Mouse (Mus musculus) lung, embryonic 14.5 days (tissue): ENCODE measurements at regions not wholly inside any gene's neighbourhood (a gene's known extent, or its start where the extent isn't known, plus 50 kb on each side); places are given as distances from the start of the nearest gene placed in this dataset.

Experiments
- ATAC-seq: fragments of 200-750 bp; cut with Nextera tagmentation; 2 replicates; pipeline ENCODE4 v1.8.0; 2017; ENCODE audit warnings: mild to moderate bottlenecking, moderate TSS enrichment, moderate library complexity; ENCODE audit not compliant: insufficient read depth
- DNase-seq: peaks from one replicate; pipeline ENCODE4 v3.0.0-alpha.2; 2015
- H3K27ac ChIP-seq: fragments of 300-500 bp; sonication (generic); 2 replicates; pipeline ENCODE4 v1.5.1; 2014; ENCODE audit warnings: low read depth, mild to moderate bottlenecking, moderate library complexity
- H3K27me3 ChIP-seq: fragments of 300-500 bp; sonication (generic); 2 replicates; pipeline ENCODE4 v1.6.1; 2014; ENCODE audit warnings: low read length, control low read depth; ENCODE audit not compliant: insufficient read depth
- H3K36me3 ChIP-seq: fragments of 300-500 bp; sonication (generic); 2 replicates; pipeline ENCODE4 v1.6.1; 2014; ENCODE audit warnings: control low read depth; ENCODE audit not compliant: insufficient read depth
- H3K4me1 ChIP-seq: fragments of 300-500 bp; sonication (generic); 2 replicates; pipeline ENCODE4 v1.6.1; 2014; ENCODE audit warnings: antibody characterized with exemption, control low read depth; ENCODE audit not compliant: insufficient read depth
- H3K4me2 ChIP-seq: fragments of 300-500 bp; sonication (generic); 2 replicates; pipeline ENCODE4 v1.6.1; 2014; ENCODE audit warnings: mild to moderate bottlenecking
- H3K4me3 ChIP-seq: fragments of 300-500 bp; sonication (generic); 2 replicates; pipeline ENCODE4 v1.5.1; 2014; ENCODE audit warnings: low read depth, low read length
- H3K9ac ChIP-seq: fragments of 300-500 bp; sonication (generic); 2 replicates; pipeline ENCODE4 v1.6.1; 2014
- H3K9me3 ChIP-seq: fragments of 300-500 bp; sonication (generic); 2 replicates; pipeline ENCODE4 v1.6.1; 2016; ENCODE audit warnings: low read depth, low read length, control low read depth
- CTCF ChIP-seq: IDR thresholded peaks from 2 replicates; pipeline ENCODE4 v1.5.1; 2016; ENCODE audit warnings: antibody characterized with exemption, low read depth
- WGBS: fragments of 180-500 bp; shearing (Covaris S2); extraction: QIAGEN DNeasy Blood & Tissue Kit; methylation state at CpG from one replicate; pipeline ENCODE4 v1.1.7; 2014; 5-methylcytosine and 5-hydroxymethylcytosine counted together

GRCm38 (mm10) chr6:84436716-84437115 is 157.0 kb downstream of the Cyp26b1 start:
- Histone ChIP-seq H3K9me3 (no peaks in the 10 kb centered on the region), H3K36me3 (no peaks in the 10 kb centered on the region), H3K4me3 (no peak overlapping the region), H3K9ac (no peak overlapping the region), H3K4me2 (no peak overlapping the region), H3K27ac (no peak overlapping the region), H3K4me1 (no peaks in the 10 kb centered on the region), H3K27me3 (no peaks in the 10 kb centered on the region)
- DNase-seq, result no peak
- ATAC-seq, result no peak
- 86% methylated on average over 1 of the region's 1 CpGs for WGBS
- TF ChIP-seq CTCF, result no peak

- no peak overlapping the region for H3K27ac ChIP-seq
- H3K4me2 ChIP-seq, result no peak overlapping the region
- DNase-seq (no peak), ATAC-seq (no peak)
- H3K36me3 ChIP-seq, result no peaks in the 10 kb centered on the region
- no peaks in the 10 kb centered on the region for H3K27me3 ChIP-seq
- no peak overlapping the region for H3K9ac ChIP-seq
- WGBS, result 74% methylated on average over 6 of the region's 6 CpGs
- H3K4me3 ChIP-seq, result no peak overlapping the region
- TF ChIP-seq CTCF, result no peak
- H3K4me1 ChIP-seq, result no peaks in the 10 kb centered on the region
- no peaks in the 10 kb centered on the region for H3K9me3 ChIP-seq
Observed at GRCm38 (mm10) chr6:84434532-84434931, 159.2 kb downstream of the Cyp26b1 start.

- Histone ChIP-seq H3K4me2 (no peak overlapping the region), H3K9me3 (no peaks in the 10 kb centered on the region), H3K36me3 (no peaks in the 10 kb centered on the region), H3K4me1 (no peaks in the 10 kb centered on the region), H3K9ac (no peak overlapping the region), H3K4me3 (no peak overlapping the region), H3K27me3 (no peaks in the 10 kb centered on the region), H3K27ac (no peak overlapping the region)
- WGBS, result 77% methylated on average over 2 of the region's 2 CpGs
- TF ChIP-seq CTCF, result no peak
- ATAC-seq (no peak), DNase-seq (no peak)
Observed at GRCm38 (mm10) chr6:84431622-84431955, 162.1 kb downstream of the Cyp26b1 start.

- Histone ChIP-seq H3K9ac (no peak overlapping the region), H3K4me2 (no peak overlapping the region), H3K4me1 (no peaks in the 10 kb centered on the region), H3K36me3 (no peaks in the 10 kb centered on the region), H3K9me3 (no peaks in the 10 kb centered on the region), H3K27me3 (no peaks in the 10 kb centered on the region), H3K4me3 (no peak overlapping the region), H3K27ac (no peak overlapping the region)
- no peak for TF ChIP-seq CTCF
- DNase-seq (no peak), ATAC-seq (no peak)
- WGBS, result 47% methylated on average over 12 of the region's 12 CpGs
Observed at GRCm38 (mm10) chr6:84430925-84431621, 162.6 kb downstream of the Cyp26b1 start.

GRCm38 (mm10) chr6:84430146-84430545 is 163.6 kb downstream of the Cyp26b1 start:
- H3K36me3 ChIP-seq, result no peaks in the 10 kb centered on the region
- 31% methylated on average over 4 of the region's 4 CpGs for WGBS
- H3K27ac ChIP-seq, result no peak overlapping the region
- no peak overlapping the region for H3K4me2 ChIP-seq
- H3K9ac ChIP-seq, result no peak overlapping the region
- H3K4me1 ChIP-seq, result no peaks in the 10 kb centered on the region
- no peak for DNase-seq
- H3K4me3 ChIP-seq, result no peak overlapping the region
- H3K9me3 ChIP-seq, result no peaks in the 10 kb centered on the region
- no peak for ATAC-seq
- TF ChIP-seq CTCF, result no peak
- no peaks in the 10 kb centered on the region for H3K27me3 ChIP-seq

- Histone ChIP-seq H3K27ac (no peak overlapping the region), H3K4me2 (no peak overlapping the region), H3K27me3 (no peaks in the 10 kb centered on the region), H3K36me3 (no peaks in the 10 kb centered on the region), H3K4me3 (no peak overlapping the region), H3K9ac (no peak overlapping the region), H3K9me3 (no peaks in the 10 kb centered on the region), H3K4me1 (no peaks in the 10 kb centered on the region)
- no peak for ATAC-seq
- DNase-seq, result no peak
- 71% methylated on average over 8 of the region's 8 CpGs for WGBS
- TF ChIP-seq CTCF, result no peak
Observed at GRCm38 (mm10) chr6:84429247-84429646, 164.5 kb downstream of the Cyp26b1 start.

- Histone ChIP-seq H3K4me3 (no peak overlapping the region), H3K27ac (no peak overlapping the region), H3K9ac (no peak overlapping the region), H3K4me1 (no peaks in the 10 kb centered on the region), H3K36me3 (no peaks in the 10 kb centered on the region), H3K27me3 (no peaks in the 10 kb centered on the region), H3K4me2 (no peak overlapping the region), H3K9me3 (no peaks in the 10 kb centered on the region)
- DNase-seq (no peak), ATAC-seq (no peak)
- WGBS, result 56% methylated on average over 8 of the region's 8 CpGs
- no peak for TF ChIP-seq CTCF
Observed at GRCm38 (mm10) chr6:84426691-84427090, 167.0 kb downstream of the Cyp26b1 start.

GRCm38 (mm10) chr6:84425823-84426222 is 167.9 kb downstream of the Cyp26b1 start:
- Histone ChIP-seq H3K9me3 (no peaks in the 10 kb centered on the region), H3K27ac (no peak overlapping the region), H3K4me1 (no peaks in the 10 kb centered on the region), H3K36me3 (no peaks in the 10 kb centered on the region), H3K9ac (no peak overlapping the region), H3K4me3 (no peak overlapping the region), H3K27me3 (no peaks in the 10 kb centered on the region), H3K4me2 (no peak overlapping the region)
- 35% methylated on average over 4 of the region's 4 CpGs for WGBS
- ATAC-seq (peak; percentile 49), DNase-seq (peak; percentile 66)
- TF ChIP-seq CTCF, result peak; percentile 90
